Mouse (Mus musculus) spleen, adult 2 months (tissue): ENCODE results near the gene Rffl. TPM values are rescaled to one million over a fixed set of nuclear protein-coding genes. Genes with fewer than 3 reads are reported as not detected.
A peak's percentile ranks its signal among the peaks of the same experiment; 100 is the strongest.

Source experiments
- DNase-seq, 2 experiments: peaks; one replicate each; pipeline versions ENCODE4 v3.0.0 to v3.0.0-alpha.2; 2012 to 2021; ENCODE audit warnings: low spot score in 2 of 2, low read depth in 1 of 2
- H3K27ac ChIP-seq: fragments of 200-500 bp; 2 replicates; pipeline ENCODE4 v1.5.1; 2012; ENCODE audit warnings: low read length, inconsistent platforms; ENCODE audit not compliant: insufficient read depth
- H3K27me3 ChIP-seq: fragments of 200-500 bp; 2 replicates; pipeline ENCODE4 v1.6.1; 2012; ENCODE audit warnings: mild to moderate bottlenecking, moderate library complexity, low read length, inconsistent platforms; ENCODE audit not compliant: control insufficient read depth, insufficient read depth
- H3K36me3 ChIP-seq: fragments of 200-500 bp; 2 replicates; pipeline ENCODE4 v1.6.1; 2012; ENCODE audit warnings: mild to moderate bottlenecking, low read length, inconsistent platforms; ENCODE audit not compliant: control insufficient read depth, insufficient read depth
- H3K4me1 ChIP-seq: fragments of 200-500 bp; 2 replicates; pipeline ENCODE4 v1.6.1; 2011; ENCODE audit warnings: inconsistent platforms; ENCODE audit not compliant: control insufficient read depth, insufficient read depth, insufficient read length
- H3K4me3 ChIP-seq: fragments of 200-500 bp; 2 replicates; pipeline ENCODE4 v1.5.1; 2011; ENCODE audit warnings: mild to moderate bottlenecking, inconsistent platforms; ENCODE audit not compliant: insufficient read depth, insufficient read length; ENCODE audit errors: extremely low read depth
- CTCF ChIP-seq: fragments of 200-500 bp; IDR thresholded peaks from 2 replicates; pipeline ENCODE4 v1.5.1; 2011; ENCODE audit warnings: mild to moderate bottlenecking, inconsistent platforms; ENCODE audit not compliant: insufficient read depth, insufficient read length, insufficient replicate concordance; ENCODE audit errors: extremely low read depth
- POLR2A ChIP-seq: fragments of 200-500 bp; IDR thresholded peaks from 2 replicates; pipeline ENCODE4 v1.6.1; 2011; ENCODE audit warnings: low read depth, low read length, inconsistent platforms
- WGBS: fragments of 180-500 bp; shearing (Covaris S2); methylation state at CpG from one replicate; pipeline ENCODE4 v1.1.7; 2018; 5-methylcytosine and 5-hydroxymethylcytosine counted together
- polyA plus RNA-seq: library from polyadenylated mRNA; depleted of rRNA; stranded (reverse); fragments of >200 nt; gene quantifications from 2 replicates; pipeline ENCODE4 v1.2.3, GENCODE M21; 2012

Gene Rffl
- polyA plus RNA-seq, 1 experiment = 13.3 TPM

DNA sequence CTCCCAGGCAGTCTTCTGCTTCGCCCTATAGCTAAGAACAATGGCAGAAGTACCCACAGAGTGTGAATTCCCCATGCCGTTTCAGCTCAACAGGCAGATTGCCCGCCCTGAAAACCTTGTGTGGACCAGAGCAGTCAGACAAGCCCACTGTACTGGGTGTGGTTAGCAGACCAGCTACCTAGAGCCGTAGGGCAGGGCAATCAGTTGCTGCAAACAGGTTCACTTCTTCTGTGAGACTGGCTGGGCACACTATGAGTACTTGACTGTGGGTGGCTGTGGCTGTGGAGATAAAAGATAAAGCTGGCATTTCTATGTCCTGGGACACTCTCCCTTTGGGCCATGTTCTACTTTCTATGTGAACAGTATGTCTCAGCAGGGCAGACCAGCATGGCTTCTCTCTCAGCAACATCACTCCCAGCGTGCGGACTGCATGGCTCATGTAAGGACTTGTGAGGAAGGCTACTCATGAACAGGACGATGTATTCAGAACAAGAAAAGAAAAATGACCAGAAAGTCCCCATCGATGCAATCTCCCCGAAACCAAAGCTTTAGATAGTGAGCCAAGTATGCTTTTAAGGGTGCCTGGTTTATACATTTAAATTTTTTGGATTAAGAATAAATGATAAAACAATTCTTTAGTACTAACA is 15.6 kb downstream of the Rffl start:
- H3K4me3 ChIP-seq = no peak overlapping the region
- 83% methylated on average over 9 of the region's 9 CpGs for WGBS
- TF ChIP-seq POLR2A (no peak), CTCF (no peak)
- H3K36me3 ChIP-seq = no peaks in the 10 kb centered on the region
- DNase-seq = no peak
- no peak overlapping the region for H3K27ac ChIP-seq
- H3K4me1 ChIP-seq = no peaks in the 10 kb centered on the region
- no peaks in the 10 kb centered on the region for H3K27me3 ChIP-seq

DNA sequence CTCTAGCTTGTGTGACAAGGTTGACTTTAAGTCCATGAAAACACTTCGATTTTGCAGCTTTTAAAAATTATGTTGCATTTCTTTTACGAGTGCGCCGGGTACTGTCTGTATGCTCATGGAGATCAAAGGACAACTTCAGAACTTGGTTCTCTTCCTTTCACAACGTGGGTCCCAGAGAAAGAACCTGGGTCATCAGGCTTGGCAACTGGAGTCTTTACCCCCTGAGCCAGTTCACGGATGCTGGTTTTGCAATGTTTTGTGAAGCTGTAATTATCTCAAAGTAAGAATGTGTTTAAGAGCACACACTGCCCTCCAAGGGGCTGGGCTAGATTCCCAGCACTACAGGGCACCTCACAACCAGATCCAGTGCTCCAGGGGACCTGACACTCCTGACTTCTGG is 16.9 kb downstream of the Rffl start:
- Histone ChIP-seq H3K4me3 (no peak overlapping the region), H3K27ac (no peak overlapping the region), H3K27me3 (no peaks in the 10 kb centered on the region), H3K36me3 (no peaks in the 10 kb centered on the region), H3K4me1 (no peaks in the 10 kb centered on the region)
- WGBS = 89% methylated on average over 6 of the region's 6 CpGs
- DNase-seq = no peak
- TF ChIP-seq CTCF (no peak), POLR2A (no peak)

DNA sequence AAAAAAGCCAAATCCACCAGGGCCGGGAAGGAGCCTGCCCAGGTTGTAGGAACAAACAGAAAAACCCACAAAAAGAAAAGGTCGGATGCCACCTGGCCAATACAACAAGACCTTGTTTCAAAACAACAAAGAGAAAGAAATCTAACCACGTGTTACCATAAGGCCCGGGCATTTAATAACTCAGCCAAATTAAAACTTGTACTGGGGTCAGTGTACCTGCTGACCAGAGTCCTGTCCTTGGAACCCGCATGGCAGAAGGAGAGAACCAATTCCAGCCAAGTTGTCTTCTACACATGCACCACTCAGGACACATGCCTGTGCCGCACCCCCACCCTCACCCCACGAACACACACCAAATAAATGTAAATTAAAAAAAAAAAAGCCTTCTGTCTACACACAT is 18.1 kb downstream of the Rffl start:
- H3K27me3 ChIP-seq = no peaks in the 10 kb centered on the region
- no peak overlapping the region for H3K27ac ChIP-seq
- no peaks in the 10 kb centered on the region for H3K36me3 ChIP-seq
- no peak overlapping the region for H3K4me3 ChIP-seq
- no peak for DNase-seq
- no peak for TF ChIP-seq POLR2A
- no peak for TF ChIP-seq CTCF
- WGBS = 94% methylated on average over 7 of the region's 7 CpGs
- no peaks in the 10 kb centered on the region for H3K4me1 ChIP-seq

- Histone ChIP-seq H3K36me3 (no peaks in the 10 kb centered on the region), H3K4me3 (no peak overlapping the region), H3K4me1 (no peaks in the 10 kb centered on the region), H3K27me3 (no peaks in the 10 kb centered on the region), H3K27ac (no peak overlapping the region)
- DNase-seq = no peak
- 93% methylated on average over 10 of the region's 10 CpGs for WGBS
- TF ChIP-seq POLR2A (no peak), CTCF (no peak)
Measured at GRCm38 (mm10) chr11:82852540-82852939, 18.5 kb downstream of the Rffl start.

- Histone ChIP-seq H3K4me3 (no peak overlapping the region), H3K27me3 (no peaks in the 10 kb centered on the region), H3K36me3 (no peaks in the 10 kb centered on the region), H3K4me1 (no peaks in the 10 kb centered on the region), H3K27ac (no peak overlapping the region)
- TF ChIP-seq POLR2A = no peak
- no peak for TF ChIP-seq CTCF
- WGBS = 88% methylated on average over 11 of the region's 11 CpGs
- no peak for DNase-seq
Measured at GRCm38 (mm10) chr11:82852115-82852514, 18.9 kb downstream of the Rffl start.

DNA sequence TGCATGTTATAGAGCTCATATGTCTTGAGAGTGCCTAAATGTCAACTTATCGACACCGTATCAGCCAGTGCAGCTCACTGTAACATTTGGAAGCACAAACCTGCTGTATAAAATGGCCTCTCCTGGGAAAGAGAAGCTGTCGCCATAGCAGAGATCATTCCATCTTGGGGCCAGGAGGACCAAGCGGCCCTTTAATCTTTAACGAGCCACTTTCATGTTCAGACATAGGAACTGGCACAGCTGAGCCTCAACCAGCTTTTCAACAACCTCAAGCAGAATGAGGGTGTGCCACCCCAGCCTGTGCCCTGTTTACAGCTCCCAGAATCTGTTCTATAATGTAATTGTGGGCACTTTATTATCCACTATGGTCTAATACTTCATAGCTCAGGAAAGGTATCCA is 20.8 kb downstream of the Rffl start:
- Histone ChIP-seq H3K36me3 (no peaks in the 10 kb centered on the region), H3K27ac (no peak overlapping the region), H3K4me1 (no peaks in the 10 kb centered on the region), H3K4me3 (no peak overlapping the region), H3K27me3 (no peaks in the 10 kb centered on the region)
- 75% methylated on average over 5 of the region's 5 CpGs for WGBS
- TF ChIP-seq POLR2A (no peak), CTCF (no peak)
- DNase-seq = no peak

DNA sequence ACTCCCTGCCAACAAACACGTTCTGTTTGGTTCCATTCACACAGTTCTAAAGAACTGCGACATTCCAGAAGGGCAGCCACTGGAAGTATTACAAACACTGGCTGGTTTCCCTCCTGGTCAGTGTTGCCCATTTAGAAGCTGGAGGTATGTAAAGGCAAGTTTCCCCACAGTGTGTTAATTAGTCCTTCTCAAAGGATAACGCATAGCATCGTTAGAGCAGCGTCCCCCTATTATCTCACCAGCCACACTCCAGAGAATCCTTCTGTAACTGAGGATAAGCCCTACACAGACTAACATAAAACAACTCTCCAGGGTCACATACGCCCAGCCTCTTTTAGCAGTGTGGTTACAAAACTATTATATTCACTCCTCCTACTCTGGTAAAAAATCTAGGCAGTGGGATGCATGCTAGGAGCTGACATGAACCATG is 23.4 kb downstream of the Rffl start:
- Histone ChIP-seq H3K4me3 (no peak overlapping the region), H3K27ac (0 out of 2 replicates have a peak overlapping the region, but pooled peaks have one; percentile 36), H3K36me3 (no peaks in the 10 kb centered on the region), H3K27me3 (no peaks in the 10 kb centered on the region), H3K4me1 (peaks cover 4% of the 10 kb centered on the region; the same call in 1 of the 2 replicates)
- WGBS = 84% methylated on average over 6 of the region's 6 CpGs
- DNase-seq = no peak
- TF ChIP-seq POLR2A (no peak), CTCF (no peak)
